Mouse (Mus musculus) thymus, postnatal 4 days (tissue): ENCODE results near the gene Gtf2h1.
A peak's percentile ranks its signal among the peaks of the same experiment; 100 is the strongest.
"Not testable (repeated sequence)": the region's sequence is repeated elsewhere in the genome, so short reads cannot be mapped to it uniquely, and the experiment has no call there.

Source experiments
- DNase-seq: peaks from one replicate; pipeline ENCODE4 v3.0.0; 2021

Gtf2h1 gene

DNA sequence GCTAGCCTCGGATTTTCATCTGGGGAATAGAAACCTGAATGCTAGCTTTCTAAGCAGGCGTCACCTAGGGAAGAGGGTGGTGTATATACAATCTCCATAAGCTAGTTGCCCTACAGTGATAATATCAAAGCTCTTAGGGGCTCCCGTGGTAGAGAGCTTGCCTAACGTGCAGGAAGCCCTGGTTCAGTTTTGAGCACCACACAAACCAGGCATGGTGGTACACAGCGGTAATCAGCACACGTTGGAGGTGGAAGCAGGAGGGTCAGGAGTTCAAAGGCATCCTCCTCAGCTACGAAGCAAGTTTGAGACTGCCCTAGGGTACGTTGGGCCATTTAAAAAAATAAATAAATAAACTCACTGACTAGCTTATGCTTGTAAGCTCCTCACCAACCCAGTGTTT lies 35.8 kb downstream of the Gtf2h1 start:
- DNase-seq, result no peak

DNA sequence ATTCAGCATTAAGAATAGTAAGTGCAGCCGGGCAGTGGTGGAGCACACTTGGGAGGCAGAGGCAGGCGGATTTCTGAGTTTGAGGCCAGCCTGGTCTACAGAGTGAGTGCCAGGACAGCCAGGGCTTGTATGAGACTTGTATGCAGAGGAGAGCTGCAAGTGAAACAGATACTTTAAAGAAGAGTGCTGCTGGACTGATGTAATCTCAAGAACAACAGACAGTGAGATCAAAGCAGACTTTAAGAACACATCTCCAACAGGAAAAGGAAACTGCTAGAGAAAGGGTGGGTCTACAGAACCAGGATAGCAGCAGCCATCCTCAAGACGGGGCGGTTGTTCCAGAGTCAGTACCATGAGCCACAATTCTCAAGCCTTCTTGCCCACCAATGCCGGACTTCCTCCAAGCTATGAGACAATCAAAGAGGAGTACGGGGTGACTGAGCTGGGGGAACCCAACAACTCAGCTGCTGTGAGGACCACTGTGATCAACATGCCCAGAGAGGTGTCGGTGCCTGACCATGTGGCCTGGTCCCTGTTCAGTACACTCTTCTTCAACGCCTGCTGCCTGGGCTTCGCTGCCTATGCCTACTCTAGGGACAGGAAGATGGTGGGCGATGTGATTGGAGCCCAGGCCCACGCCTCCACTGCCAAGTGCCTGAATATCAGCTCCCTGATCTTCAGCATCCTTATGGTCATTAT lies 36.4 kb downstream of the Gtf2h1 start:
- not testable (repeated sequence) for DNase-seq

DNA sequence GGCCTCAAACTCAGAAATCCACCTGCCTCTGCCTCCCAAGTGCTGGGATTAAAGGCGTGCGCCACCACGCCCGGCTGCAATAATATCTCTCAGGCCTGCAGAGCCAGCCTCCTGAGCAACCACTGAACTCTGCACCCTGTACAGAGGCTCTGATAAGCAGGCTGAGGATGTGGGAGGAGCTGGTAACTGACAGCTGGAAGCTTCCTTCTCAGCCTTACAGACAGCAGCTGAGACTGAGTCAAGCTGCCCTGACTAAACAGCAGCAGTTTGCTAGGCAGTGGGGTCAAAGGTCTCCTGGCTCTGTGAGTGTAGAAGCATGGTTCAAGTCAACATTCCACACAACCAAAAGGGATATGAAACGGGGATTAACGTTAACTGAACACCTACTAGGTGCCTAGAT lies 37.4 kb downstream of the Gtf2h1 start:
- peak; percentile 68 for DNase-seq

- DNase-seq, result no peak
Observed at GRCm38 (mm10) chr7:46833670-46834255, 37.9 kb downstream of the Gtf2h1 start.

DNA sequence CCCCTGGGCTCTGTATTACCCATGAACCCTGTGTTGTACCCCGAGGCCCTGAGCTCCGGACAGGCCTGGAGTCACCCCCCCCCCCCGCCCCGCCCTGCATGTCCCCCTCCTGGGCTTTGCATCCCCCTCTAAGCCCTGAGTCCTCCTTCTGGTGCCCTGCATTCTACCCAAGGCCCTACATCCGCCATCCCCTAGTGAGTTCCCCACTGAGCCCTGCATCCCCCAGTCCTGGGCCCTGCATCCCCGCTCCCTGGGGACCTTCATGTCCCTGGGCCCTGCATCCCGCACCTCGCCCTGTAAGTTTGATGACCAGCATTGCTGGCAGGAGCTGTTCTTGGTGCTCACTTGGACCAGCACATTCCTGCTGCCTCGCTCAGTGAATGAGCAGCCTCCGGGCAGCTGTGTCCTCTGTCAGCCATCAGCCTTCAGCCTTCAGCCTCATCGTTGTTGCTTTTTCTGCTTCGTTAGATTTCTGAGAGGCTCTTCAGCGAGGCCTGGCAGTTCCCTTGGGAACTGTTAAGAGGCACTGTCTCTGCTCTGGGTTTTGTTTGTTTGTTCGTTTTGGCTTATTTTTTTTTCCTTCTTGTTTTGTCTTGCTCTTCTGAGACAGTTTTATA lies 39.2 kb downstream of the Gtf2h1 start:
- no peak for DNase-seq

- DNase-seq, result no peak
Observed at GRCm38 (mm10) chr7:46836357-46836756, 40.5 kb downstream of the Gtf2h1 start.

- no peak for DNase-seq
Observed at GRCm38 (mm10) chr7:46837073-46837472, 41.2 kb downstream of the Gtf2h1 start.

GRCm38 (mm10) chr7:46838104-46838671 lies 42.3 kb downstream of the Gtf2h1 start:
- peak; percentile 37 for DNase-seq

DNA sequence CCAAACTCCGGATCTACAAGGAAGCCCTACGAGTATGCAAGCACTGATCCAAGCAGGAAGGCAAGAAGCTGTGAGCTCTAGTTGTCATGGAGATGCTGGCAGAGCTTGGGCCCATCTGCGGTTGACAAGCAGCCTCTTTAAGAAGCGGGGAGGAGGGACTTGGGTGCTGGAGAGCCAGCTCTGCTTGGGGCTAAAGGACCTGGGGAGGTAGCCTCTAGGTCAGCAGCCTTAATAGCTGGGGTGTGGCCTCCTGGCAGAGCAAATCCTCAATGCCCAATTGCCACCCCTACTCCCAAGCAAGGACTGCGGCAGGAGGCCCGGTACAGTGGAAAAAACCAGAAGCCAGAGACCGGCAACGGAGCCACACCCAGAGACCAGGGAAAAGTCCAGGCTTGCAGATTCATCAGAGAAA lies 43.0 kb downstream of the Gtf2h1 start:
- peak; percentile 67 for DNase-seq

- DNase-seq, result no peak
Observed at GRCm38 (mm10) chr7:46839446-46839845, 43.5 kb downstream of the Gtf2h1 start.

GRCm38 (mm10) chr7:46839861-46840260 lies 44.0 kb downstream of the Gtf2h1 start:
- no peak for DNase-seq

DNA sequence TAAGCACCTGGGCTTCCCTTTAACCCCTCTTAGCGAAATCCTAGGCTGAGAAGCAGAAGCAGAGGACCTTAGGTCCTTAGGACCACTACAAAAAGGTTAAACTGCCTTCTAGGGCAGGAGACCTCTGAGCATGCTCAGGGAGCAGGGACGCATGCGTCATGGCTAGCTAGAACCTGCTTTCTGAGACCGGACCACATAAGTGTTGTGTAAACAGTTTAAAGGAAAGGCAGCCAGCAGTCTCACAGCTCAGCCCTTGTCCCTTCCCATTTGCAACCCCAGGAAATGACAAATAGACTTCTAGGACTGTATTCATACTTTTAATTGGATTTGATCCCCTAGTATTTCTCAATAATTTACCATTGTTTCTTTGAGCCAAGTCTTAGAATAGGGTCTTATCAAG lies 44.4 kb downstream of the Gtf2h1 start:
- no peak for DNase-seq

DNA sequence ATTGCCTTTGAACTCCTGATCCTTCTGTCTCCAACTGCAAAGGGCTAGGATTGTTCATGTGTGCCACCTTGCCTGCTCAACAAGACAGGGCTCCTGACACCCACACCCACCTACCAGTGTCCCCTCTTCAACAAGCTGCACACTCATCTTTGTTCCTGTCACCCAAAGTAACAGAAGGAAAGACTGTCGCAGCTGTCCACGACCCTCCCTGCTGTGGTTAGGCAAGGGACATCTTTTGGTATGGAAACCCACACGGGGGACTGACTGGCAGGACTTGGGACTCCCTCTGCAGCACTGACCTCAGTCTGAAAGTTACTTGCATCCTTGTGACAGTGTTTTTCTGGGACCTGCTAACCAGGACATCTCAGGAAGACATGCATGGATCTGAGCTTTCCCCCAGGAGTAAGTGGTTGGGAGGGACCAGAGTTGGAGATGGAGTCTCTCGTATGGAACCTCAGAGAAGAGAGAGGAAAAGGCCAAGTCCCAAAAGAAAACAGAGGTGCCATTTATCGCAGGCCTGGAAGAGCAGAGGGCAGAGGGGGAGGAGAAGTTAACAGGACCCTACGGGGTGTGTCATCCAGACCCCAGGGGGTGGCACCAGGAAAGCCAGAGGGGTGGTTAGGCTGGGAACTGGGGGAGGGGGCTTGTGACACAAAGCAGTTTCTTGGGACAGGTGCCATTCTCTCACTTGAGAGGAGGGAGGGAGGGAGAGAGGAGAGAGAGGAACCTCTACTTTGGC lies 45.1 kb downstream of the Gtf2h1 start, which contains the start of gene Ldha:
TSS of gene Ldha (plus strand) at position 689 of the 739 bp plus-strand sequence.
- DNase-seq, result no peak

DNA sequence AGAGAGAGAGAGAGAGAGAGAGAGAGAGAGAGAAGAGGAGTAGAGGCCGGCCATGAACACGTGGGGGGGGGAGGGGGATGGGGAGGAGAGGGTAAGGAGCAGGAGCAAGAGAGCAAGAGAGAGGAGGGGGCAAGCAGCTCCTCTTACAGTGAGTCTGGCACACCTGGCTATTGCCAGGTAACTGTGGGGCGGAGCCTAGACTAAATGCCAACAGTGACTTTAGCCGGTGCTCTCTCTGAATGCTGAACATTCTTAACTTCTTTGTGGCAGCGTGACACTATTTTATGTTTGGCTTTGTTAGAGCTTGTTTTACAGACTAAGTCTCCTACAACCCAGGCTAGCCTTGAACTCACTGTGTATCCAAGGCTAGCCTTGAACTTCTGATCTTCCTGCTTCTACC lies 46.4 kb downstream of the Gtf2h1 start:
- no peak for DNase-seq

DNA sequence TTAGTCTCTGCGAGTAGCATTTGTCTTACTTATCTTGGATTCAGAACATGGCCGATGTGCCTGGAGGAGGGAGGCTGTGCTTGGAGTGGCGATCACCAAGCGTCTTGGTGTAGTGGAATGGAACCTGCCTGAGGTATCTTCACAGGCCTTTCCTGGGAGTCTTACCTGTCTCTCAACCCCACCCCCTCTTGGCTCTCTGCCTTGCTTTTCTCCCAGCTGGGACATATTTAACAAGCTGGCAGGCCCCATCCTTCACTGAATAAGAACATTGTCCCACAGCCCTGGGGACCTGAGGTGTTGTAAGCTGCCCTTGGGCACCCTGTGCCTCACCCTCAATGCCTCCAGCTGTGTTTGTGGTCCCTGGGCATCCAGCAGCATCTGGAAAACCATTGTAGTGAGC lies 47.7 kb downstream of the Gtf2h1 start:
- no peak for DNase-seq

DNA sequence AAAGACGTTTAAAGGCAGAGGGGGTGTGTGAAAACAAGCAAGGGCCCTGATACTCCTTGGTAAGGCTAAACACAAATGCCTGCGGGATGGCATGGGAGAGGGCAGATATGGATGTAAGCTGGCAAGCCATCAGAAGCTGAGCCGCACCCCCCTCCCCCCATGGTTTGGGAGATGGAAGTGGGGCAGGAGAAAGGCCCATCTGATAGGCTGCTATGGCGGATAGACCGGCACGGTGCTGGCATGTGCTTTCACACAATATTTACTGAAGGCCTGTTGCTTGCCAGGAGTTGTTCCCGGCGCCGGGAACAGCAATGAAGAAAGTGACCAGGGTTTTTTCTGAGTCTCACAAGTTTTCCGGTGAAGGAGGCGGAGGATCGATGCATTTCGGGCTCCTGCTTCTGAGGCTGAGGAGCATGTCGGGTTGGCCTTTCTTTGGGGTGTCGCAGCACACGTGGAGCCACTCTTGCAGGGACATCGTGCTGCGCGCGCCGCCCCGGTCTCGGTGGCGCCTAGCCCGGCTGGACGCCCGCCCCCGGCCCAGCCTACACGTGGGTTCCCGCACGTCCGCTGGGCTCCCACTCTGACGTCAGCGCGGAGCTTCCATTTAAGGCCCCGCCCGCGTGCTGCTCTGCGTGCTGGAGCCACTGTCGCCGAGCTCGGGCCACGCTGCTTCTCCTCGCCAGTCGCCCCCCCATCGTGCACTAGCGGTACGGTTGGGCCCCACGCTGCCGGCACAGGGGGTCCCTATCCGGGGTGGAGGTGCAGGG lies 49.5 kb downstream of the Gtf2h1 start:
- DNase-seq, result peak; percentile 94

GRCm38 (mm10) chr7:46845978-46846485 lies 50.1 kb downstream of the Gtf2h1 start:
- peak; percentile 73 for DNase-seq

DNA sequence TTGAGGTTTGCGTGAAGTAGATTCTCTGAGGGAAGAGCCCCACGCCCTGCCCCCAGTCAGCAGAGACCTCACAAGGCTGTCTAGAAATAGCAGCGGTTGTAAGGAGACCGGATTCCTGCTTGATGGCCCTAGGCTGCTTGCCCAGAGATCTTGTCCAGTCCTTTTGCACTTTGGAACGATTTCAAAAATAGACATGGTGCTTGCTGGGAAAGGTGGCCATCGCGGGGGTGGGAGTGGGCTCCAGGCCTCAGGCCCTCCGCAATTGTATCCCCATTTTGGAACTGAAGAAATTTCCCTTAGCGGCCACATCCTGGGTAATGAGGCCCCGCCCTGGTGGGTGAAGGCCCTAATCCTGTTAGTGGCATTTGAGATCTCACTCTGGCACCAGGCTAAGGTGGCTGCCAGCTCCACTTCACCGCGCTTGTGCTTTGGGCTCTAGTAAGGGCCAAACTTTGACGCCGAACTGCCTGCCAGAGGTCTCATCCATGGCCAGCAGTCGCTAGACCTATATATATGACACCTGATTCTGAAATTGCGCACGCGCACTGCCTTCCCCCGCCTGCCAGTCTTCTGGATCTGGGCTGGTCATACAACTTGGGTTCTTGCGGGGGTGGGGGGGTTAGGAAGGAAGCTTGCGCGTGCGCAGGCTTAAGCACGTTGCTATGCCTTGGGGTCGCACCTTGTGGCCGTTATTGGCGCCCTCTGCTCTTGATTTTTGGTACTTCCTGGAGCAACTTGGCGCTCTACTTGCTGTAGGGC lies 50.8 kb downstream of the Gtf2h1 start:
- DNase-seq, result peak; percentile 86

DNA sequence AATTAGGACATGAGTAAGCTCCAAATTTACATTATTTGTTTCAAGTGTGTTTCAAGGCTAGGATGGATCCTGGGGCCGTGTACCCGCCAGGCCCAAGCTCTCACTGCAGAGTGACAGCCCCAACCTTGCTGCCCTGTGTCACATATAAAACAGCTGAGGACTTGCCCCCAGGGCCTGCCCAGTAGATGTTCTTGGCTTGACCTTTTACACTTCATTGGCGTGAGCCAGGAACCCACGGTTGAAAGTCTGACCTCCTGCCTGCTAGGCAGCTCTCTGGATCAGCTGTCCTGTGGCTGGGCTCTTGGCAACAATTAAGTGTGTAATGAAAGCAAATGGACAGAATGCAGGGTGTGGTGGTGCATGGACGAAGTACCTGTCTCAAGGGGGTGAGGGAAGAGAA lies 53.4 kb downstream of the Gtf2h1 start:
- no peak for DNase-seq

GRCm38 (mm10) chr7:46851026-46851425 lies 55.1 kb downstream of the Gtf2h1 start:
- no peak for DNase-seq

GRCm38 (mm10) chr7:46852666-46853065 lies 56.8 kb downstream of the Gtf2h1 start:
- no peak for DNase-seq
